Mouse (Mus musculus) heart, adult 2 months (tissue): ENCODE measurements around the gene Prdx6. TPM values are rescaled to one million over a fixed set of nuclear protein-coding genes. Genes with fewer than 3 reads are reported as not detected.
A peak's percentile ranks its signal among the peaks of the same experiment; 100 is the strongest.

Experiments
- DNase-seq, 2 experiments: peaks; one replicate each; pipeline ENCODE4 v3.0.0; 2021
- H3K27ac ChIP-seq: fragments of 200-600 bp; 2 replicates; pipeline ENCODE4 v1.8.1; 2022
- H3K27me3 ChIP-seq: fragments of 200-500 bp; 2 replicates; pipeline ENCODE4 v1.6.1; 2012; ENCODE audit warnings: mild to moderate bottlenecking, low read length, inconsistent platforms, mixed read lengths; ENCODE audit not compliant: control insufficient read depth, insufficient read depth
- H3K36me3 ChIP-seq: fragments of 200-500 bp; 2 replicates; pipeline ENCODE4 v1.6.1; 2012; ENCODE audit warnings: low read length, inconsistent platforms; ENCODE audit not compliant: control insufficient read depth, insufficient read depth
- H3K4me1 ChIP-seq: fragments of 200-500 bp; 2 replicates; pipeline ENCODE4 v1.6.1; 2011; ENCODE audit warnings: low read length; ENCODE audit not compliant: control insufficient read depth, insufficient read depth
- H3K4me3 ChIP-seq: fragments of 200-600 bp; 2 replicates; pipeline ENCODE4 v1.8.1; 2022
- H3K79me2 ChIP-seq: fragments of 200-500 bp; replicated peaks from 2 replicates; pipeline ENCODE4 v1.6.1; 2012; ENCODE audit warnings: mild to moderate bottlenecking, inconsistent platforms, low read length, moderate library complexity, mixed read lengths; ENCODE audit not compliant: control insufficient read depth, insufficient read depth
- H3K9ac ChIP-seq: fragments of 200-500 bp; 2 replicates; pipeline ENCODE4 v1.6.1; 2012; ENCODE audit warnings: low read depth, mild to moderate bottlenecking, control low read depth, inconsistent platforms, low read length, mixed read lengths
- CTCF ChIP-seq: fragments of 200-600 bp; IDR thresholded peaks from 2 replicates; pipeline ENCODE4 v1.8.1; 2022; ENCODE audit warnings: antibody characterized with exemption, mild to moderate bottlenecking, moderate library complexity
- EP300 ChIP-seq: fragments of 200-500 bp; IDR thresholded peaks from 2 replicates; pipeline ENCODE4 v1.6.1; 2011; ENCODE audit warnings: low read depth, low read length, control low read depth; ENCODE audit not compliant: insufficient read depth
- POLR2A ChIP-seq: fragments of 200-500 bp; IDR thresholded peaks from 2 replicates; pipeline ENCODE4 v1.6.1; 2011; ENCODE audit warnings: mild to moderate bottlenecking, low read depth, low read length, control low read depth; ENCODE audit not compliant: insufficient read depth
- WGBS: fragments of 180-500 bp; shearing (Covaris S2); methylation state at CpG from one replicate; pipeline ENCODE4 v1.1.7; 2018; 5-methylcytosine and 5-hydroxymethylcytosine counted together
- intact Hi-C: fragments of 180-260 bp; cut with DNase I; formaldehyde crosslinking; loops from one replicate; pipeline ENCODE4 v1.15.1; 2025
- long read RNA-seq: library from polyadenylated mRNA; stranded (forward); transcript quantifications from one replicate; pipeline ENCODE4 v2.0.0, GENCODE M21; 2021
- polyA plus RNA-seq: library from polyadenylated mRNA; depleted of rRNA; stranded (reverse); fragments of >200 nt; gene quantifications from 2 replicates; pipeline ENCODE4 v1.2.3, GENCODE M21; 2012; rRNA removed
- total RNA-seq, 2 experiments: library from RNA; stranded (reverse); gene quantifications; 2 replicates each; pipeline ENCODE4 v1.2.3; 2021

The Prdx6 gene
- total RNA-seq = 100 to 1,000 TPM; 284 to 336 TPM
- polyA plus RNA-seq = 186 and 235 TPM in 2 replicates
- long read RNA-seq, transcript Prdx6-202 (5 exons, 2,387 nt) = major isoform, 211 of 244 reads
- long read RNA-seq, transcript Prdx6-201 (6 exons, 959 nt) = minor isoform, 11 of 244 reads
- long read RNA-seq, partial matches to known transcripts = 6 of 244 reads
- long read RNA-seq, other reads (novel, unspliced or antisense) = 11 of 244 reads

DNA sequence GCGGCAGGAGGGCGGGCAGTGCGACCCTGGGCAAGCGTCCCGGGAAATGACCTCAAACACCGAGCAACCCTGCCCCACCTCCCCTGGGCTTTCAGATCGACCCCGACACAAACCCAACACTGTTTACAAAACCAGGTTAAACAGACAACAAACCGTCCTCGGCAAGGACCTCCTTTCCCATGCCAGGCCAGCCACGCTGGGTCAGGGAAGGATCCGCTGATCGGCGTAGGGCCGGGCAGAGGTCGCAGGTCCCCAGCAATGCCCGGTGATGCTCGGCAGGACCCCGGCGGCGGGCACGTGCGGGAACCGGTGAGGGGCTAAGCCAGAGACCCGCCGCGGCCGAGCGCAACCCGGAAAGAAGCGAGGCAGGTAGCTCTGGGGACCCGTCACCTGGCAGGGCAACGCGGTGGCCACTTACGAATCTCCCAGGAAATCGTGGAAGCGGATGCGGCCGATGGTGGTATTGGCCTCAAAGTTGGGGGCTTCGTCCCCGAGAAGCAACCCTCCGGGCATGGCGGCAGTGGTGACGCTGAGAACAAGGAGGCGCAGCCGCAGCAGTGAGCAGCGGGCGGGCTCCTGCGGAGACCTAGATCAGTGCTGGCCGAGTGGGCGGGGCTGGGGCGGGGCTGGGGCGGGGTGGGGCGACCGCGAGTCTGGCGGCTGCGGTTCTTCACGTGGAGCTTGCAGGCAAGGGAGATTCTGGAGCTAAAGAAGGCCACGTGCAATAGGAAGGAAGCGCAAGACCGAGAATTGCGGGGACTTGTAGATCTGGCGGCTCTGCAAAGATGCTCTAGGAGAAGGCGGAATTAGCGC, at the start of gene Prdx6:
Prdx6 (minus strand) TSS at position 616 of the 813 bp plus-strand sequence.
- TF ChIP-seq POLR2A (peak; percentile 91), CTCF (no peak), EP300 (no peak)
- Histone ChIP-seq H3K9ac (peak within 1 kb of the TSS; percentile 99), H3K4me3 (peak within 1 kb of the TSS; percentile 85), H3K4me1 (peaks cover 4% of the 10 kb centered on the region), H3K79me2 (no peaks in the 10 kb centered on the region), H3K27me3 (no peaks in the 10 kb centered on the region), H3K27ac (peak within 1 kb of the TSS; percentile 96), H3K36me3 (peaks cover 12% of the 10 kb centered on the region)
- DNase-seq = peak; percentile 85 to 88
- under 1% methylated on average over 66 of the region's 66 CpGs for WGBS
- intact Hi-C loops = loop anchor here (5.0 kb wide), 1 partner anchor 344 kb away; the partner anchor contains the start of gene Rc3h1

DNA sequence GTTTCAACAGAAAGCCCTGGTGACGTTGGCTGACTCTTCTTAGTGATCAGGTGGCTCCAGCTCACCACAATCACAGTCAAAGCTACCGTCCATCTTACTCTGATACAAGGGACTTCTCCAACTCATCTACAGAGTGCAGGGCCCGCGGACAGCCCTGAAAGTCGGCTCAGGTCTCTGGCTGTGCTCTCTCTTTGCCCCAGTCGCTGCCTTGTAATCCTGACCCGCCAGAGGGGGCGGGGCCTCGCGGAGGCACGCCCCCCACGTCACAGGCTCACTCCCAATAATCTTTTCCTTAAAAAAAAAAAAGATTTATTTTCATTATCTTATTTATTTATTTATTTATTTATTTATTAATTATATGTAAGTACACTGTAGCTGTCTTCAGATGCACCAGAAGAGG, 37.2 kb upstream of the Prdx6 start:
- peaks cover 1% of the 10 kb centered on the region; the same call in 1 of the 2 replicates for H3K4me1 ChIP-seq
- TF ChIP-seq EP300 (no peak), POLR2A (no peak), CTCF (no peak)
- H3K27me3 ChIP-seq = no peaks in the 10 kb centered on the region
- H3K36me3 ChIP-seq = no peaks in the 10 kb centered on the region
- no peak for DNase-seq
- WGBS = 47% methylated on average over 12 of the region's 12 CpGs
- intact Hi-C loops = no loop called here
- no peak overlapping the region for H3K9ac ChIP-seq
- no peak overlapping the region for H3K4me3 ChIP-seq
- H3K27ac ChIP-seq = no peak overlapping the region
- H3K79me2 ChIP-seq = no peaks in the 10 kb centered on the region

- intact Hi-C loops = loop anchor here (1.0 kb wide), 1 partner anchor 73 kb away; no protein-coding TSS in a partner anchor
- TF ChIP-seq CTCF (peak; percentile 86), POLR2A (no peak), EP300 (no peak)
- WGBS = 22% methylated on average over 11 of the region's 11 CpGs
These were observed 35.8 kb upstream of the Prdx6 start for GRCm38 (mm10) chr1:161286726-161287310.

GRCm38 (mm10) chr1:161281054-161281688, 30.2 kb upstream of the Prdx6 start:
- TF ChIP-seq POLR2A (no peak), CTCF (no peak), EP300 (no peak)
- Histone ChIP-seq H3K27me3 (no peaks in the 10 kb centered on the region), H3K36me3 (no peaks in the 10 kb centered on the region), H3K79me2 (no peaks in the 10 kb centered on the region), H3K9ac (no peak overlapping the region), H3K4me3 (no peak overlapping the region), H3K4me1 (no peaks in the 10 kb centered on the region), H3K27ac (no peak overlapping the region)
- intact Hi-C loops = no loop called here
- DNase-seq = no peak
- 63% methylated on average over 3 of the region's 3 CpGs for WGBS

More at GRCm38 (mm10) chr1:161286726-161287310, 35.8 kb upstream of the Prdx6 start:
- Histone ChIP-seq H3K36me3 (no peaks in the 10 kb centered on the region), H3K79me2 (no peaks in the 10 kb centered on the region), H3K9ac (no peak overlapping the region), H3K27me3 (no peaks in the 10 kb centered on the region), H3K4me1 (peaks cover 1% of the 10 kb centered on the region; the same call in 1 of the 2 replicates), H3K27ac (no peak overlapping the region), H3K4me3 (no peak overlapping the region)
- peak; percentile 41 to 44 for DNase-seq

DNA sequence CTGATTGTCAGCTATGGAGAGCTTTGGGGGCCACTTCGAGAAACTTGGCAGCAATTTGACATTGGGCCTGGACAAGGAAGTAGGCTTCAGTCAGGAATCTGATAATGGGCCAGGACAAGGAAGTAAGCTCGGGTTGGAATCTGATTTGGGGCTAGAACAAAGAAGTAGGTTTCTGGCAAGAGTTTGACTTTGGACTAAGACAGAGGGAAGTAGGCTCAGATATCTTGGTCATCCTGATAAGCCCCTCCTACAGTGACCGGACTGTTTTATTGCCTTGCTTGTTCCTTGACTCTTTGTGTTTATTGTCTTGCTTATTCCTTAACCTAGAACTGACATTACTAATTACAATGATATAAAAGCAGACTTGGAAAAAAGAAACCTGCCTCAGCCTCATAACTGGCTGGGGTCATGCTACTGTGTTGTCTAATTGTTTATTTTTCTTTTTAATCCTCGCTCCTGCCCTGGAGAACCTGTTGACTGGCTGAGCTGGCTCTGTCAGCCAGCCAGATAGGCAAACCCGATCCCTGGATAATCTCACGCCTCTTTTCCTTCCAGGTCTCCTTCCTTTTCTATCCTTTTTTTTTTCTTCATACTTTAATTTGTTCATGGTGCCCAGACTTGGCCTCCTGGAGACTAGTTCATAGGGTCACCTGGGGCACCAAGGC, 28.4 kb upstream of the Prdx6 start:
- H3K27me3 ChIP-seq = no peaks in the 10 kb centered on the region
- H3K79me2 ChIP-seq = no peaks in the 10 kb centered on the region
- 28% methylated on average over 6 of the region's 6 CpGs for WGBS
- intact Hi-C loops = no loop called here
- H3K4me1 ChIP-seq = no peaks in the 10 kb centered on the region
- no peak overlapping the region for H3K4me3 ChIP-seq
- H3K36me3 ChIP-seq = no peaks in the 10 kb centered on the region
- H3K9ac ChIP-seq = no peak overlapping the region
- TF ChIP-seq EP300 (no peak), POLR2A (no peak), CTCF (no peak)
- no peak overlapping the region for H3K27ac ChIP-seq
- DNase-seq = no peak
